Mouse (Mus musculus): ENCODE data around the gene Nudt15.
"Not testable (repeated sequence)": the region's sequence is repeated elsewhere in the genome, so short reads cannot be mapped to it uniquely, and the experiment has no call there.

The Nudt15 gene
- long read RNA-seq, experiment 1, partial matches to known transcripts = 1 of 1 reads
- long read RNA-seq, experiment 1, other reads (novel, unspliced or antisense) = 0 of 1 reads
- long read RNA-seq, experiment 2, partial matches to known transcripts = 2 of 2 reads
- long read RNA-seq, experiment 2, other reads (novel, unspliced or antisense) = 0 of 2 reads

DNA sequence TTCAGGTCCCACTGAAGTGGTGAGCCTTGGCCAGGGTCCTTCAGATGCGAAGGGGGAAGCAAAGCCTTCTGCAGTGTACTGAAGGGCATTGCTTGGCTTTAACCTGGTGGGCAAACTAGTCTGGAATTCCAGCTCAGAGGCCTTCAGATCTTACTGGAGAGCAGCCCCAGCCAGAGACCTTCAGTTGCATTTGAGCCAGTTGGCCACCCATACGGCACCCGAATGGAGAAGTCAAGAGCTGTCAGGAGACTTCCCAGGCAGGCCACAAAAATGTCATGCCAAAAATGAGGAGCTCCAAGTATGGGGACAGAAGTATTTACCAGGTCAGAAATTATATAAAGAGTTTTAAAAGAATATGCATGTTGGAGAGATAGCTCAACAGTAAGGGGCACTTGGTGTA is at the start of gene Nudt15:
Gene Nudt15 (minus strand): TSS at position 192 of the 400 bp plus-strand sequence.
- intact Hi-C loops (cut with DNase I) = no loop called here

DNA sequence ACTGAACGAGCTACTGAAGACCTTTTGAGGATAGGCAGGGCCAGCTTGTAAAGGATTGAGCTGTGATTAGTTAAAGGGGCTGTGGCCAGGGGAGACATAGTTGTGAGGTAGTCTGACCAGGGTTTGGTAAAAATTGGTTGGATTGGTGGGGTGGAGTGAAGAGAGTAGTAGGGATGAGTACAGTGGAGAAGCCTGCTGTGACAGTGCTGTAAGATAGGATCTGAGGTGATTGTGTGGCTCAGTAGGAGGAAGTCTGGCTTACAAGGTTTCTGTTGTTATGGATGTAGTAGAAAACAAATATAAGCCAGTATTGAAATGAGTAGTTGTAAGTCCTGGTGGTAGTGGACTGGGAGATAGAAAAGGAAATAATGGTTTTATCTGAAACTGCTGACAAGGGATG is 44.1 kb upstream of the Nudt15 start:
- intact Hi-C loops (cut with DNase I) = no loop called here

GRCm38 (mm10) chr14:73588080-73588479 is 40.0 kb upstream of the Nudt15 start:
- intact Hi-C loops (cut with DNase I) = no loop called here

DNA sequence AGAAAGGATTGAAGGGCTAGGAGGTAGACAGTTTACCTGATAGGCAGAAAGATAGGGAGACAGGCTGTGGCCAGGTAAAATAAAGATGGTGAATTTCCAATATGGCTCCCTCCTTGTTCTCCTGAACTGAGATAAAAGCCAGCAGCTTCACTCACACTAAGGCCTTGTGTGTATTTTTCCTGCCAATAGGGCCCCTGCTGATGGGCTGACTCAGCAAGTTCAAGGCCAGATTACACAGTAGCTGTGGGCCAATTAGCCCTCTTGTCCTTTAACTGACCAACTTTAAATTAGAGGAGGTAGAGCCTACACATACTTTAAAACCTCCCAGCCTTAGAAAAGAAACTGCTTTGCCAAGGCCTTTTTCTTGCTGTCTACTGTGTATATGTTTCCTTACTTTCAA is 28.3 kb upstream of the Nudt15 start:
- intact Hi-C loops (cut with DNase I) = no loop called here

DNA sequence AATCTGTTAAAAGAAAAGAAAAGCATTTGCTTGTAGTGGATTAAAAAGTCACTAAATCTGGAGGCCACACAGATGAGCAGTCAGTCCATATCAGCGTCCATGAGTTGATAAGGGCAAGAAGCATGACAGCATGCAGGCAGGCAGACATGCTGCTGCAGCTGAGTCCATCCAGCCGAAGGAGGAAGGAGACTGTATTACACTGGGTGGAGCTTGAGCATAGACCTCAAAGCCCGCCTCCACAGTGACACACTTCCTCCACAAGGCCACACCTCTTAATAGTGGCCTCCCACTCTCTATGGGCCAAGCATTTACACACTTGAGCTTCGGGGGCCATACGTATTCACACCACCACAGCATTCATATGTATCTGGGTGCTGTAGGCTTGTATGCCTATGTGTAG is 26.0 kb upstream of the Nudt15 start:
- intact Hi-C loops (cut with DNase I) = no loop called here

- intact Hi-C loops (cut with DNase I) = loop anchor here (2.0 kb wide), 1 partner anchor 66 kb away; no protein-coding TSS in a partner anchor
Measured at GRCm38 (mm10) chr14:73571143-73571542, 23.1 kb upstream of the Nudt15 start.

DNA sequence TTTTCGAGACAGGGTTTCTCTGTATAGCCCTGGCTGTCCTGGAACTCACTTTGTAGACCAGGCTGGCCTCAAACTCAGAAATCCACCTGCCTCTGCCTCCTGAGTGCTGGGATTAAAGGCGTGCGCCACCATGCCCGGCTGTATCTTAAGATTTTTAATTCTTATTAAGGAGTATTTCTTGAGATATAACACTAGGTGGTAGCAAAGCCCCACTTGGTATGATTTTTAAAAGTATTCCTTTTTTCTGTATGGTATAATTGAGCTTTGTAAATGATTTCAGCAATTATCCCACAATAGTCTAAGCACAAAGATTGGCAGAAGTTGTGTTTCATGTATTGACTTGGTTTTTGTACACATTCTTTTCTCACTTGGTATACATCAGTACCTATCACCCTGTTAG is 21.8 kb upstream of the Nudt15 start:
- intact Hi-C loops (cut with DNase I) = loop anchor here (2.0 kb wide), 1 partner anchor 67 kb away; no protein-coding TSS in a partner anchor

DNA sequence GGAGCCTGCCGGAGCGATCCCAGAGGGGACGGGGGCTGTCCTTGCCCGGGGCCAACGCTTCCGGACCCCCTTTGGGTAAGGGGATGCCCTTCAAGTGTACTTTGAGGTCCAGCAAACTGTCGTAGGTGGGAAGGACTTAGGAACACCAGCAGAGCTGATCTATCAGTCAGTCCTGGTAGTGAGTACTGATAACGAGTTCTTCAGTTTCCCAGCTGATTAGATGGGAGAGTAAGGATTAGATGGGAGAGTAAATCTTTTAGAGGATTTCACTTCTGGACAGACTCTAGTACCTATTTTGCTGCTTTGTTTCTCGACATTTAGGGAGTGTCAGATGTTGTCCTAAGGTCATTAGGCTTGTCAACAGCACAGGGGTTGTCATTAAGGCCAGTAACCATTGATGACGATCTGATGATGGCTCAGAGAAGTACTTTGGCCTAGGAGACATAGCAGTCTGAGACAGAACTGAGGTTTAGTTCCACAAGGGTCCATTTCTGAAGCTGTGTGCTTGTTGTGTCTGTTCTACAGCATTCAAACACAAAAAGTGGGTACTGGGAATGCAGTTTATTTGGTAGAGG is 5.2 kb upstream of the Nudt15 start:
- intact Hi-C loops (cut with DNase I) = loop anchor here (2.0 kb wide), 1 partner anchor 28 kb away; the partner anchor contains the start of gene Sucla2

- intact Hi-C loops (cut with DNase I) = loop anchor here (2.0 kb wide), 1 partner anchor 28 kb away; the partner anchor contains the start of gene Sucla2
Measured at GRCm38 (mm10) chr14:73552341-73553121, 4.5 kb upstream of the Nudt15 start.

GRCm38 (mm10) chr14:73551164-73551563 is 3.1 kb upstream of the Nudt15 start:
- intact Hi-C loops (cut with DNase I) = no loop called here

GRCm38 (mm10) chr14:73550732-73551131 is 2.7 kb upstream of the Nudt15 start:
- intact Hi-C loops (cut with DNase I) = no loop called here

- intact Hi-C loops (cut with DNase I) = no loop called here
Measured at GRCm38 (mm10) chr14:73550291-73550690, 2.2 kb upstream of the Nudt15 start.

DNA sequence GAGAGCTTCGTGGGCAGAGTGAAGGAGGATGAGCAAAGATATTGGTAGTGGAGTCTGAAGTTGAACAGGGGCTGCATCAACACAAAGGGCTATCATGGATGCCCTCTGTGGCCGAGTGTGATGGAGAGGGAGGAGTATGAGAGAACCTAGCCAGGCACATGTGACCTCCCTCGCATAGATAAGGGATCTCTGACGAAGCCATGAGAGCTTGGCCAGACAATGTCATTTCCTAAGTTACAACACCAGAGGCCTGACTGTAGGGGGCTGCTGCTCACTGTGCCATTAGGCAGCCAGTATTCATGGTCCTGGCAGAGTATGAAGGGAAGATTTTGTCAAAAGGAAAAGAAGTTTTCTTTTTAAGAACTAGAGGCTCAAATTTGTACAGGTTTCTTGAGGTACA is 1.0 kb downstream of the Nudt15 start:
- intact Hi-C loops (cut with DNase I) = no loop called here

DNA sequence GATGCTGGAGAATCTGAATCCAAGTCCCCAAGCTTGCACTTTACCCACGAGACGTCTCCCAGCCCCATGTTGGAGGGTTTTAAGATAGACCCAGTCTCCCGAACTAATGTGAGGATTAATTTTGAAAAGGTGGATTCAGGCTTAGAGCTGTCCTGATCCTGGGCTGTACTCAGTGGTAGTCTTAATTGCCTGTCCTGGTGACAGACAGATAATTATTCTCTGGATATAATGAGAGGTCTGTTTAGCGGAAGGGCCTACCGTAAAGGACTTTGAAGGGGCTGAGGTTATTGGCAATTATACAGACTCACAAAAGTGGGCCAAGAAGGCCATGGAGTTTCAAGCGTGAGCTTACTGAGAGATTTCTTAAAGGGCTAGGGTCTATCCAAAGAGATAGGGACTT is 4.3 kb downstream of the Nudt15 start:
- intact Hi-C loops (cut with DNase I) = no loop called here

DNA sequence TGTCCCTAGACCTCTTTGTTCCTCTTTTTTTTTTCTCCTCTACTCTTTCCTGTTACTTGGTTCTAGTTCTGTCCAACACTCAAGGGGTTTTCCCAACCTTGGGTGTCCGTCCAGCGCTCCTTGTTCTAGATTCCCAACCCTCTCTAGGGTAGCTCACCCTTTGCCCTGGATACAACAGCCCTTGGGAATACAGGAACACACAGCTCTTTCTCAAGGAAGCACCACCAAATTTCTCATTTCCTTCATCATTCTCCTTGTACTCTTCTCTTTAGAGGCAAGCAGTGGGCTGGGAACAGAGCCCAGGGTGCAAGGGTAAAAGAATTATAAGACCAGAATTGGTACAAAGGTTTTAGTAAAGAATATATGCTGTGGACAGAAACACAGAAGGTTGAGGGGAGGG is 12.4 kb downstream of the Nudt15 start:
- intact Hi-C loops (cut with DNase I) = no loop called here

- intact Hi-C loops (cut with DNase I) = no loop called here
Measured at GRCm38 (mm10) chr14:73533755-73534465, 14.1 kb downstream of the Nudt15 start.

GRCm38 (mm10) chr14:73528661-73529060 is 19.4 kb downstream of the Nudt15 start:
- intact Hi-C loops (cut with DNase I) = not testable (repeated sequence)

- intact Hi-C loops (cut with DNase I) = loop anchor here (2.0 kb wide), 1 partner anchor 28 kb away; no protein-coding TSS in a partner anchor
Measured at GRCm38 (mm10) chr14:73524766-73525448, 23.1 kb downstream of the Nudt15 start, which contains the start of gene Sucla2. TSS of gene Sucla2 (plus strand) at chr14:73525319.

GRCm38 (mm10) chr14:73524136-73524535 is 23.9 kb downstream of the Nudt15 start:
- intact Hi-C loops (cut with DNase I) = loop anchor here (2.0 kb wide), 1 partner anchor 29 kb away; no protein-coding TSS in a partner anchor

GRCm38 (mm10) chr14:73509765-73510423 is 38.1 kb downstream of the Nudt15 start, which contains the start of gene Med4:
TSS of gene Med4 (plus strand) at chr14:73510025.
- intact Hi-C loops (cut with DNase I) = no loop called here
